In the genomic region with DNA sequence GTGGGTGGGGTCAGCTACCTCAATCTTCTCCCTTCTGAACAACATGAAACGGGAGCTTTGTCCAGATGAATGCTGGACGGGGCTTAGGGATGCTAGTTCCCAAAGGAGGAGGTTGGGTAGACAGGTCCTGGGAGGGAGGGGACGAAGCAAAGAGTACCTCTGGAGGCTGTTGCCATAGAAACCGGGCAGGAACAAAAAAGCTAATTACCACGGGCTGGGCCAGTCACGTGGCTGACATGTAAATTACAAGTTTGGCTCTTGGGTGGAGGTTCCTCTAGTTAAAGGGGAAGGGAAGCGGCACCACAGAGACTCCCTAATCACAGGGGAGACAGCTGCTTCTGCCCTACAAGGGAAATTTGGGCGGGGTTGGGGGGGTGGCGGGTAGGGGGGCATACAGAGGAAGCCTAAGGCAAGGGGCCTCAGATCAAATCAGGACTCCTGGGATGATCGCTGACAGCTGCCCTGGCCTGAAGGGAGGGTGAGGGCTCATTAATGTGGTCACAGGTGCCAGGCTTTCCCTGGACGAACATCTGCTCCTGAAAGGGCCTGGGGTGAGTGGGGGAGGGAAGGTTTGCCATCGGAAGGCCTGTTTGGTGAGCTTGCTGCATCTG, we compare ENCODE assay signal across 9 mouse cellular contexts. TPM values are rescaled to one million over a fixed set of nuclear protein-coding genes. Genes with fewer than 3 reads are reported as not detected.
DNase-seq lines count a peak whose midpoint lies in the region; ATAC-seq lines count a peak whose summit lies in the region.
"Had no signal": no experiment of that assay in that cellular context is flagged by ENCODE, and none has a peak within 500 bp of the region (broad histone marks: within the 10 kb centered on the region; RNA-seq: fewer than 3 reads in every experiment).

No protein-coding gene starts in this region.

- ATAC-seq in intestine, embryonic 15.5 days, result no peak
- no peak for ATAC-seq in intestine, embryonic 16.5 days

- intact Hi-C loops in left cerebral cortex, postnatal 36 days (cut with DNase I), result loop anchor here (2.0 kb wide), 1 partner anchor 30 kb away; no protein-coding TSS in a partner anchor

- no peak overlapping the region for H3K27ac ChIP-seq in intestine, embryonic 15.5 days
- no peak overlapping the region for H3K27ac ChIP-seq in intestine, embryonic 16.5 days (ENCODE audit: low read length)
- H3K27ac ChIP-seq: liver, embryonic 14.5 days had no signal

- H3K9me3 ChIP-seq in intestine, embryonic 15.5 days, result no peaks in the 10 kb centered on the region
- H3K9me3 ChIP-seq in intestine, embryonic 16.5 days (ENCODE audit: control insufficient read depth, low read length), result no peaks in the 10 kb centered on the region

- H3K4me1 ChIP-seq in intestine, embryonic 15.5 days (replicated peaks), result peaks cover 9% of the 10 kb centered on the region
- peaks cover 15% of the 10 kb centered on the region for H3K4me1 ChIP-seq in intestine, embryonic 16.5 days (ENCODE audit: control insufficient read depth, insufficient read depth, low read length)

- H3K9ac ChIP-seq in intestine, embryonic 15.5 days, result no peak overlapping the region
- H3K9ac ChIP-seq in intestine, embryonic 16.5 days (ENCODE audit: low read depth, low read length), result no peak overlapping the region
- H3K9ac ChIP-seq: liver, embryonic 14.5 days had no signal

- peak; percentile 62 to 69 for DNase-seq in cerebellum, postnatal 14 days
- peak; percentile 73 to 87 for DNase-seq in frontal cortex, postnatal 36 days (ENCODE audit: low spot score in 2 of 2)
- DNase-seq in left cerebral cortex, postnatal 36 days (ENCODE audit: low spot score in 2 of 2), result peak; percentile 77 to 81
- DNase-seq in retina, postnatal 1 day, result peak; percentile 87
- no peak for DNase-seq in ovary, postnatal 36 days (ENCODE audit: low spot score)
- DNase-seq in heart, adult 9 months (ENCODE audit: low spot score in 2 of 2), result no peak

- H3K36me3 ChIP-seq in intestine, embryonic 15.5 days, result no peaks in the 10 kb centered on the region
- H3K36me3 ChIP-seq in intestine, embryonic 16.5 days (ENCODE audit: control insufficient read depth, insufficient read depth, low read length), result no peaks in the 10 kb centered on the region

- H3K4me3 ChIP-seq in intestine, embryonic 15.5 days (replicated peaks), result 0 out of 2 replicates have a peak overlapping the region, but pooled peaks have one; percentile 25
- no peak overlapping the region for H3K4me3 ChIP-seq in intestine, embryonic 16.5 days (ENCODE audit: low read length)

- 5% methylated on average over 12 of the region's 12 CpGs for WGBS in intestine, embryonic 15.5 days
- WGBS in intestine, embryonic 16.5 days, result 3% methylated on average over 12 of the region's 12 CpGs

- H3K4me2 ChIP-seq in intestine, embryonic 15.5 days (replicated peaks), result no peak overlapping the region
- H3K4me2 ChIP-seq in intestine, embryonic 16.5 days (ENCODE audit: low read depth, low read length), result no peak overlapping the region

- peaks cover 58% of the 10 kb centered on the region for H3K27me3 ChIP-seq in intestine, embryonic 15.5 days (replicated peaks)
- H3K27me3 ChIP-seq in intestine, embryonic 16.5 days (replicated peaks; ENCODE audit: control insufficient read depth, insufficient read depth, low read length), result peaks cover 62% of the 10 kb centered on the region

RNA-seq across cellular contexts. Expression of a gene that starts 1.4 kb away (rescaled TPM):
- 59.1 and 63.8 TPM in 2 replicates for polyA plus RNA-seq in intestine, embryonic 15.5 days (2015; fragmentation: Nextera tagmentation; extraction: Ambion mirVana)
- 45.6 and 52.6 TPM in 2 replicates for polyA plus RNA-seq in intestine, embryonic 16.5 days (2015; fragmentation: Nextera tagmentation; extraction: Ambion mirVana)
- 100 to 1,000 TPM; 399 to 458 TPM for total RNA-seq in left cerebral cortex, postnatal 36 days (2021)

RNA-seq across cellular contexts. Expression of a gene that starts 5.8 kb away (rescaled TPM):
- 0.04 TPM in 1 of 2 replicates, not detected in the other for polyA plus RNA-seq in intestine, embryonic 15.5 days (2015; fragmentation: Nextera tagmentation; extraction: Ambion mirVana)
- polyA plus RNA-seq in intestine, embryonic 16.5 days (2015; fragmentation: Nextera tagmentation; extraction: Ambion mirVana), result not detected in 2 replicates
- total RNA-seq in left cerebral cortex, postnatal 36 days (2021), result under 1 TPM in 1 of 2 experiments, not detected in 1; 0.14 TPM

RNA-seq across cellular contexts. Expression of a gene that starts 10.7 kb away (rescaled TPM):
- 26.0 and 26.4 TPM in 2 replicates for polyA plus RNA-seq in intestine, embryonic 15.5 days (2015; fragmentation: Nextera tagmentation; extraction: Ambion mirVana)
- 26.5 and 27.4 TPM in 2 replicates for polyA plus RNA-seq in intestine, embryonic 16.5 days (2015; fragmentation: Nextera tagmentation; extraction: Ambion mirVana)
- 10 to 100 TPM; 62.0 to 64.3 TPM for total RNA-seq in left cerebral cortex, postnatal 36 days (2021)

RNA-seq across cellular contexts. Expression of a gene that starts 39.1 kb away (rescaled TPM):
- 147 and 170 TPM in 2 replicates for polyA plus RNA-seq in intestine, embryonic 15.5 days (2015; fragmentation: Nextera tagmentation; extraction: Ambion mirVana)
- 155 and 161 TPM in 2 replicates for polyA plus RNA-seq in intestine, embryonic 16.5 days (2015; fragmentation: Nextera tagmentation; extraction: Ambion mirVana)
- total RNA-seq in left cerebral cortex, postnatal 36 days (2021), result 100 to 1,000 TPM; 543 to 593 TPM

Comparison
In these comparisons a context has a peak if more than half of its experiments do, and no peak if none do; other contexts are left out.
1. DNase-seq: peak in cerebellum, postnatal 14 days (2 of 2), frontal cortex, postnatal 36 days (2 of 2), left cerebral cortex, postnatal 36 days (2 of 2) and retina, postnatal 1 day (single experiment); none in ovary, postnatal 36 days (single experiment) and heart, adult 9 months (0 of 2).